Mouse (Mus musculus) heart, embryonic 12.5 days (tissue): ENCODE data around the gene AI597479. TPM values are rescaled to one million over a fixed set of nuclear protein-coding genes. Genes with fewer than 3 reads are reported as not detected.
A peak's percentile ranks its signal among the peaks of the same experiment; 100 is the strongest.

Experiments used
- ATAC-seq: fragments of 200-750 bp; cut with Nextera tagmentation; 2 replicates; pipeline ENCODE4 v1.8.0; 2017; ENCODE audit warnings: moderate TSS enrichment, moderate library complexity; ENCODE audit not compliant: insufficient number of reproducible peaks, low FRiP score
- H3K27ac ChIP-seq: fragments of 300-500 bp; sonication (generic); 2 replicates; pipeline ENCODE4 v1.5.1; 2016; ENCODE audit warnings: mild to moderate bottlenecking, moderate library complexity; ENCODE audit not compliant: poor library complexity, severe bottlenecking
- H3K27me3 ChIP-seq: fragments of 300-500 bp; sonication (generic); replicated peaks from 2 replicates; pipeline ENCODE4 v1.6.1; 2016; ENCODE audit warnings: mild to moderate bottlenecking, moderate library complexity
- H3K36me3 ChIP-seq: fragments of 300-500 bp; sonication (generic); 2 replicates; pipeline ENCODE4 v1.6.1; 2016; ENCODE audit warnings: mild to moderate bottlenecking, moderate library complexity
- H3K4me1 ChIP-seq: fragments of 300-500 bp; sonication (generic); replicated peaks from 2 replicates; pipeline ENCODE4 v1.6.1; 2016; ENCODE audit warnings: mild to moderate bottlenecking
- H3K4me2 ChIP-seq: fragments of 300-500 bp; sonication (generic); 2 replicates; pipeline ENCODE4 v1.6.1; 2016; ENCODE audit warnings: mild to moderate bottlenecking, moderate library complexity
- H3K4me3 ChIP-seq: fragments of 300-500 bp; sonication (generic); 2 replicates; pipeline ENCODE4 v1.5.1; 2016; ENCODE audit warnings: mild to moderate bottlenecking
- H3K9ac ChIP-seq: fragments of 300-500 bp; sonication (generic); 2 replicates; pipeline ENCODE4 v1.6.1; 2016; ENCODE audit warnings: mild to moderate bottlenecking, moderate library complexity
- H3K9me3 ChIP-seq: fragments of 300-500 bp; sonication (generic); replicated peaks from 2 replicates; pipeline ENCODE4 v1.6.1; 2016; ENCODE audit warnings: mild to moderate bottlenecking, moderate library complexity
- WGBS: fragments of 180-500 bp; shearing (Covaris S2); methylation state at CpG from one replicate; pipeline ENCODE4 v1.1.7; 2016; 5-methylcytosine and 5-hydroxymethylcytosine counted together
- polyA plus RNA-seq: library from polyadenylated mRNA; unstranded; fragments of >200 nt; fragmentation: Nextera tagmentation; extraction: Ambion mirVana; gene quantifications from 2 replicates; pipeline ENCODE4 v1.2.1, GENCODE M21; 2016

The AI597479 gene
- 25.7 and 27.8 TPM in 2 replicates for polyA plus RNA-seq

GRCm38 (mm10) chr1:43098031-43098984 lies at the start of gene AI597479, which contains the start of gene Tgfbrap1:
AI597479 (plus strand) TSS chr1:43098710.
Tgfbrap1 (minus strand) TSS chr1:43098637.
- H3K4me2 ChIP-seq: peak within 1 kb of the TSS; percentile 91
- H3K9ac ChIP-seq: peak within 1 kb of the TSS; percentile 94
- H3K4me3 ChIP-seq: peak within 1 kb of the TSS; percentile 80
- H3K27me3 ChIP-seq: no peaks in the 10 kb centered on the region
- WGBS: under 1% methylated on average over 57 of the region's 57 CpGs
- no peaks in the 10 kb centered on the region for H3K9me3 ChIP-seq
- peaks cover 22% of the 10 kb centered on the region for H3K36me3 ChIP-seq
- peak; percentile 95 for ATAC-seq
- H3K27ac ChIP-seq: peak within 1 kb of the TSS; percentile 100
- peaks cover 3% of the 10 kb centered on the region for H3K4me1 ChIP-seq

- Histone ChIP-seq H3K4me1 (peaks cover 9% of the 10 kb centered on the region), H3K9me3 (no peaks in the 10 kb centered on the region), H3K4me2 (no peak overlapping the region), H3K9ac (no peak overlapping the region), H3K27me3 (no peaks in the 10 kb centered on the region), H3K4me3 (no peak overlapping the region), H3K36me3 (peaks cover 66% of the 10 kb centered on the region), H3K27ac (no peak overlapping the region)
- WGBS: 89% methylated on average over 5 of the region's 5 CpGs
- no peak for ATAC-seq
These were observed 46.6 kb upstream of the AI597479 start for GRCm38 (mm10) chr1:43051903-43052302.

- peak; percentile 36; the same call in 1 of the 2 replicates for ATAC-seq
- Histone ChIP-seq H3K9me3 (no peaks in the 10 kb centered on the region), H3K27me3 (no peaks in the 10 kb centered on the region), H3K27ac (no peak overlapping the region), H3K4me1 (no peaks in the 10 kb centered on the region), H3K4me2 (no peak overlapping the region), H3K36me3 (peaks cover 63% of the 10 kb centered on the region), H3K4me3 (no peak overlapping the region), H3K9ac (no peak overlapping the region)
- 53% methylated on average over 9 of the region's 9 CpGs for WGBS
These were observed 32.7 kb upstream of the AI597479 start for GRCm38 (mm10) chr1:43065615-43066310.

GRCm38 (mm10) chr1:43066573-43066972 lies 31.9 kb upstream of the AI597479 start:
- Histone ChIP-seq H3K9ac (no peak overlapping the region), H3K27me3 (no peaks in the 10 kb centered on the region), H3K27ac (no peak overlapping the region), H3K36me3 (peaks cover 59% of the 10 kb centered on the region), H3K9me3 (no peaks in the 10 kb centered on the region), H3K4me3 (no peak overlapping the region), H3K4me1 (no peaks in the 10 kb centered on the region), H3K4me2 (no peak overlapping the region)
- ATAC-seq: no peak
- 84% methylated on average over 8 of the region's 8 CpGs for whole genome bisulfite sequencing

GRCm38 (mm10) chr1:43067551-43067950 lies 31.0 kb upstream of the AI597479 start:
- no peak overlapping the region for H3K27ac ChIP-seq
- H3K4me2 ChIP-seq: no peak overlapping the region
- H3K9ac ChIP-seq: no peak overlapping the region
- peaks cover 54% of the 10 kb centered on the region for H3K36me3 ChIP-seq
- no peaks in the 10 kb centered on the region for H3K27me3 ChIP-seq
- WGBS: 63% methylated on average over 7 of the region's 7 CpGs
- no peaks in the 10 kb centered on the region for H3K4me1 ChIP-seq
- ATAC-seq: no peak
- no peak overlapping the region for H3K4me3 ChIP-seq
- H3K9me3 ChIP-seq: no peaks in the 10 kb centered on the region

- H3K4me3 ChIP-seq: no peak overlapping the region
- H3K4me1 ChIP-seq: no peaks in the 10 kb centered on the region
- no peak for ATAC-seq
- no peak overlapping the region for H3K9ac ChIP-seq
- WGBS: 82% methylated on average over 5 of the region's 5 CpGs
- H3K4me2 ChIP-seq: no peak overlapping the region
- no peak overlapping the region for H3K27ac ChIP-seq
- no peaks in the 10 kb centered on the region for H3K27me3 ChIP-seq
- H3K36me3 ChIP-seq: peaks cover 51% of the 10 kb centered on the region
- H3K9me3 ChIP-seq: no peaks in the 10 kb centered on the region
These were observed 27.8 kb upstream of the AI597479 start for GRCm38 (mm10) chr1:43070726-43071125.

- no peak overlapping the region for H3K9ac ChIP-seq
- WGBS: 91% methylated on average over 8 of the region's 8 CpGs
- H3K4me1 ChIP-seq: no peaks in the 10 kb centered on the region
- no peak overlapping the region for H3K4me3 ChIP-seq
- no peaks in the 10 kb centered on the region for H3K27me3 ChIP-seq
- ATAC-seq: no peak
- no peak overlapping the region for H3K4me2 ChIP-seq
- H3K27ac ChIP-seq: no peak overlapping the region
- no peaks in the 10 kb centered on the region for H3K9me3 ChIP-seq
- H3K36me3 ChIP-seq: peaks cover 48% of the 10 kb centered on the region
These were observed 26.5 kb upstream of the AI597479 start for GRCm38 (mm10) chr1:43072028-43072427.

GRCm38 (mm10) chr1:43072561-43072960 lies 25.9 kb upstream of the AI597479 start:
- no peaks in the 10 kb centered on the region for H3K9me3 ChIP-seq
- WGBS: 54% methylated on average over 1 of the region's 1 CpGs
- H3K4me1 ChIP-seq: no peaks in the 10 kb centered on the region
- no peak overlapping the region for H3K27ac ChIP-seq
- no peak overlapping the region for H3K4me2 ChIP-seq
- H3K27me3 ChIP-seq: no peaks in the 10 kb centered on the region
- no peak for ATAC-seq
- H3K36me3 ChIP-seq: peaks cover 43% of the 10 kb centered on the region
- no peak overlapping the region for H3K9ac ChIP-seq
- no peak overlapping the region for H3K4me3 ChIP-seq

GRCm38 (mm10) chr1:43074791-43075190 lies 23.7 kb upstream of the AI597479 start:
- Histone ChIP-seq H3K4me3 (no peak overlapping the region), H3K27me3 (no peaks in the 10 kb centered on the region), H3K4me1 (no peaks in the 10 kb centered on the region), H3K36me3 (peaks cover 34% of the 10 kb centered on the region), H3K27ac (no peak overlapping the region), H3K9ac (no peak overlapping the region), H3K9me3 (no peaks in the 10 kb centered on the region), H3K4me2 (no peak overlapping the region)
- no peak for ATAC-seq
- 89% methylated on average over 2 of the region's 2 CpGs for WGBS

GRCm38 (mm10) chr1:43078124-43078523 lies 20.4 kb upstream of the AI597479 start:
- no peak for ATAC-seq
- no peak overlapping the region for H3K4me2 ChIP-seq
- 75% methylated on average over 2 of the region's 2 CpGs for WGBS
- no peaks in the 10 kb centered on the region for H3K27me3 ChIP-seq
- no peak overlapping the region for H3K9ac ChIP-seq
- H3K4me3 ChIP-seq: no peak overlapping the region
- H3K4me1 ChIP-seq: no peaks in the 10 kb centered on the region
- H3K36me3 ChIP-seq: peaks cover 21% of the 10 kb centered on the region
- no peaks in the 10 kb centered on the region for H3K9me3 ChIP-seq
- H3K27ac ChIP-seq: no peak overlapping the region

- 81% methylated on average over 5 of the region's 5 CpGs for WGBS
- no peak overlapping the region for H3K4me2 ChIP-seq
- no peaks in the 10 kb centered on the region for H3K9me3 ChIP-seq
These were observed 15.6 kb upstream of the AI597479 start for GRCm38 (mm10) chr1:43082946-43083345.

More at GRCm38 (mm10) chr1:43082946-43083345, 15.6 kb upstream of the AI597479 start:
- H3K4me3 ChIP-seq: no peak overlapping the region
- peaks cover 5% of the 10 kb centered on the region; the same call in 1 of the 2 replicates for H3K36me3 ChIP-seq
- H3K27ac ChIP-seq: no peak overlapping the region
- ATAC-seq: no peak
- H3K27me3 ChIP-seq: no peaks in the 10 kb centered on the region
- H3K4me1 ChIP-seq: no peaks in the 10 kb centered on the region
- no peak overlapping the region for H3K9ac ChIP-seq
